Mouse (Mus musculus): Measurements from ENCODE around the gene Ahdc1. TPM values are rescaled to one million over a fixed set of nuclear protein-coding genes. Genes with fewer than 3 reads are reported as not detected.

The Ahdc1 gene
- polyA plus RNA-seq, 1 experiment from 2014 or later: 10.5 TPM

- Histone ChIP-seq H3K9me3 (ENCODE audit: control insufficient read depth, low read length) (no peaks in the 10 kb centered on the region), H3K4me3 (ENCODE audit: low read depth, low read length) (peak overlapping the region; percentile 30), H3K27me3 (ENCODE audit: control insufficient read depth, insufficient read depth, low read length) (0 out of 2 replicates have a peak, but pooled peaks cover 2% of the 10 kb centered on the region), H3K4me1 (ENCODE audit: control insufficient read depth, insufficient read depth, low read length) (peaks cover 33% of the 10 kb centered on the region), H3K36me3 (ENCODE audit: control insufficient read depth, insufficient read depth, low read length) (no peaks in the 10 kb centered on the region), H3K9ac (ENCODE audit: low read length) (0 out of 2 replicates have a peak overlapping the region, but pooled peaks have one; percentile 12), H3K4me2 (ENCODE audit: low read depth, severe bottlenecking) (peak overlapping the region; percentile 98), H3K27ac (replicated peaks; ENCODE audit: low read depth, low read length) (peak overlapping the region; percentile 47; the same call in 1 of the 2 replicates)
- DNase-seq (ENCODE audit: low spot score) (peak; percentile 45), ATAC-seq (ENCODE audit: insufficient number of reproducible peaks, low FRiP score, low TSS enrichment, low read depth) (no peak)
- 18% methylated on average over 3 of the region's 3 CpGs for WGBS
Measured at GRCm38 (mm10) chr4:133083991-133084861, 73.2 kb downstream of the Ahdc1 start.

DNA sequence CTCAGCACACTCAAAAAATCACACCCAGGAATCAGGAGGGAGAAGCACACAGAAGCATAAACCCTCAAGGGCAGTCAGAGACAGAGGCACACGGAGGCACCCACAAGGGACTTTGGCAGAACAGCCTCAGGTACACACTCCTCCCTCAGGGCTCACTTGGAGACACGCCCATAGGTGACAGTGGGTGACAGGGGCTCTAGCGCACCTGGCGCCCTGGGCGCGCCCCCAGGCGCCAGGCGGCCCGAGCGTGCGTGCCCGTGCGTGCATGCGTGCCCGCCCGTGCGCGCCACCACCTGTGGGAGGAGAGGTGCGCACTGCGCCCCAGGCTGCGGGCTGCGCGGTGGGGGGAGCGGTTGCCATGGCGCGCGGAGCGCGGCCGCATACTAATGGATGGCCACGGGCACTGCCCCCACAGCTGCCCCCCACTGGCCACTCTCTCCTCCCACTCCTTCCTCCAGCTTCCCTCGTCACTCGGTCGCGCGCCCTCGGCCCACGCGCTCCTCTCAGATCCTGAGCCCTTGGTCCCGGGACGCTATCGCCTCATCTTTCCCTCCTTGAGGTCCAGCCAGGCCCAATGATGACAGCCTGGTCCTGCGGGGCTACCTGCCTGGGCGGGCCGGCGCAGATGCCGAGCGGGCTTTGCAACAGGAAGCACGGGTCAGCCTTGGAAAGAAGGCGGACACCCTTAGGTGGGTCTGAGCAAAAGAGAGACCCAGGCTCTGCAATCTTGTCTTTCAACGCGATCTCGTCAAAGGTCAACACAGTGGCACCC is 74.1 kb downstream of the Ahdc1 start:
- peak overlapping the region; percentile 3 for H3K27ac ChIP-seq (replicated peaks; ENCODE audit: low read depth, low read length)

GRCm38 (mm10) chr4:133085783-133086342 is 74.8 kb downstream of the Ahdc1 start:
- H3K4me2 ChIP-seq (ENCODE audit: low read depth, severe bottlenecking): peak overlapping the region; percentile 98
- H3K36me3 ChIP-seq (ENCODE audit: control insufficient read depth, insufficient read depth, low read length): no peaks in the 10 kb centered on the region
- peaks cover 49% of the 10 kb centered on the region for H3K4me1 ChIP-seq (ENCODE audit: control insufficient read depth, insufficient read depth, low read length)
- peak overlapping the region; percentile 30; the same call in 1 of the 2 replicates for H3K4me3 ChIP-seq (ENCODE audit: low read depth, low read length)
- H3K9ac ChIP-seq (ENCODE audit: low read length): no peak overlapping the region
- 0 out of 2 replicates have a peak, but pooled peaks cover 2% of the 10 kb centered on the region for H3K27me3 ChIP-seq (ENCODE audit: control insufficient read depth, insufficient read depth, low read length)
- no peaks in the 10 kb centered on the region for H3K9me3 ChIP-seq (ENCODE audit: control insufficient read depth, low read length)
- H3K27ac ChIP-seq (replicated peaks; ENCODE audit: low read depth, low read length): no peak overlapping the region; the same call in 1 of the 2 replicates
- 10% methylated on average over 12 of the region's 12 CpGs for WGBS
- ATAC-seq (ENCODE audit: insufficient number of reproducible peaks, low FRiP score, low TSS enrichment, low read depth) (no peak), DNase-seq (ENCODE audit: low spot score) (no peak)

More for the DNA sequence above, 74.1 kb downstream of the Ahdc1 start:
- Histone ChIP-seq H3K4me1 (ENCODE audit: control insufficient read depth, insufficient read depth, low read length) (peaks cover 42% of the 10 kb centered on the region), H3K4me3 (ENCODE audit: low read depth, low read length) (peak overlapping the region; percentile 30), H3K27me3 (ENCODE audit: control insufficient read depth, insufficient read depth, low read length) (0 out of 2 replicates have a peak, but pooled peaks cover 2% of the 10 kb centered on the region), H3K36me3 (ENCODE audit: control insufficient read depth, insufficient read depth, low read length) (no peaks in the 10 kb centered on the region), H3K9me3 (ENCODE audit: control insufficient read depth, low read length) (no peaks in the 10 kb centered on the region), H3K4me2 (ENCODE audit: low read depth, severe bottlenecking) (peak overlapping the region; percentile 98), H3K9ac (ENCODE audit: low read length) (peak overlapping the region; percentile 18; the same call in 1 of the 2 replicates)
- ATAC-seq (ENCODE audit: insufficient number of reproducible peaks, low FRiP score, low TSS enrichment, low read depth) (no peak), DNase-seq (ENCODE audit: low spot score) (peak; percentile 68)
- WGBS: 1% methylated on average over 43 of the region's 53 CpGs

DNA sequence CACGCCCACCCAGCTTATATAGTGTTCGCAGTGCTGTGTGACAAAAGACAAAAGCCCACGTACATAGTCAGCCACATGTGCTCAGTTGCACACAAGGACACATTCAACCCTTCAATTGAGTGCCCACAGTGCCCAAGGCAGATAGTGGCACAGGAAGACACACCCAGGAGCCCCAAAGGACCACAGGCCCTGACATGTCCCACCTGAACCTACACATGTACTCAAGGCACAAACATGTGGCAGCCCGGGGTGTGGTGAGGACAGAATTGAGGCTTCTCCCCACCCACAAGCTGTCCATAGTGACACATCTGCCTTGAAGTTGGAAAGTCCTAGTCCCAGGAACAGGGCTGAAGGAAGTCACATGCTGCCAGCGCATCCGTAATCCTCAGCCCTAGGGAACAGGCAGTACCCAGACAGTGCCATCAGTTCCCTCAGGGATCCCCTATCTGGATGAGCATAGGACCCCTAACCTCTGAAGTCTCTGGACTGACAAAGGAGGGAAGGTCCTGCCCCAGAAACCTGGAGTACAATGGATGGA is 76.2 kb downstream of the Ahdc1 start:
- DNase-seq (ENCODE audit: low spot score): no peak
- no peaks in the 10 kb centered on the region for H3K36me3 ChIP-seq (ENCODE audit: control insufficient read depth, insufficient read depth, low read length)
- no peaks in the 10 kb centered on the region for H3K9me3 ChIP-seq (ENCODE audit: control insufficient read depth, low read length)
- WGBS: 91% methylated on average over 6 of the region's 6 CpGs
- peaks cover 62% of the 10 kb centered on the region for H3K4me1 ChIP-seq (ENCODE audit: control insufficient read depth, insufficient read depth, low read length)
- no peak overlapping the region for H3K4me3 ChIP-seq (ENCODE audit: low read depth, low read length)
- H3K9ac ChIP-seq (ENCODE audit: low read length): no peak overlapping the region; the same call in 1 of the 2 replicates
- 0 out of 2 replicates have a peak, but pooled peaks cover 2% of the 10 kb centered on the region for H3K27me3 ChIP-seq (ENCODE audit: control insufficient read depth, insufficient read depth, low read length)
- ATAC-seq (ENCODE audit: insufficient number of reproducible peaks, low FRiP score, low TSS enrichment, low read depth): no peak
- H3K27ac ChIP-seq (replicated peaks; ENCODE audit: low read depth, low read length): no peak overlapping the region
- no peak overlapping the region for H3K4me2 ChIP-seq (ENCODE audit: low read depth, severe bottlenecking)

DNA sequence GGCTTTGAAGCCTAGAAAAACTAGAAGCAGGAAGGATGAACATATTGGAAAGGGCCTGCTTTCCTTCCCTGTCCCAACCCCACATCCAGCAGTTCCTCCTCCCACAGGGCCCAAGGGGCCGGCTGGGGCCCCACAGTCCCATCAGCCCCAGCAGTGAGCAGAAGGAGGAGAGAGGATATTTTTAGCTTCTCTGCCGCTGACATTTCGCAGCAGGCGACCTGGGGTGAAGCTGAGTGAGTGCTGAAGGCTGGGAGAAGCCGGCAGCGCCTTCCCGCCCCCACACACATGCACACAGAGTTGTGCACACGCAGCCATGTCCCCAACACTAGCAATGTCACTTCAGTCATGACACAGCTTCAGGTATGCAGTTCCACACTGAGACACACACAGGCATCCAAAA is 76.8 kb downstream of the Ahdc1 start:
- 40% methylated on average over 8 of the region's 8 CpGs for WGBS
- ATAC-seq (ENCODE audit: insufficient number of reproducible peaks, low FRiP score, low TSS enrichment, low read depth) (no peak), DNase-seq (ENCODE audit: low spot score) (no peak)
- Histone ChIP-seq H3K27ac (replicated peaks; ENCODE audit: low read depth, low read length) (0 out of 2 replicates have a peak overlapping the region, but pooled peaks have one; percentile 14), H3K4me2 (ENCODE audit: low read depth, severe bottlenecking) (no peak overlapping the region), H3K9me3 (ENCODE audit: control insufficient read depth, low read length) (no peaks in the 10 kb centered on the region), H3K4me3 (ENCODE audit: low read depth, low read length) (no peak overlapping the region), H3K9ac (ENCODE audit: low read length) (peak overlapping the region; percentile 22; the same call in 1 of the 2 replicates), H3K36me3 (ENCODE audit: control insufficient read depth, insufficient read depth, low read length) (no peaks in the 10 kb centered on the region), H3K27me3 (ENCODE audit: control insufficient read depth, insufficient read depth, low read length) (0 out of 2 replicates have a peak, but pooled peaks cover 2% of the 10 kb centered on the region), H3K4me1 (ENCODE audit: control insufficient read depth, insufficient read depth, low read length) (peaks cover 68% of the 10 kb centered on the region)

- H3K9ac ChIP-seq (ENCODE audit: low read length): no peak overlapping the region; the same call in 1 of the 2 replicates
- no peak overlapping the region; the same call in 1 of the 2 replicates for H3K27ac ChIP-seq (replicated peaks; ENCODE audit: low read depth, low read length)
- ATAC-seq (ENCODE audit: insufficient number of reproducible peaks, low FRiP score, low TSS enrichment, low read depth): no peak
- H3K4me3 ChIP-seq (ENCODE audit: low read depth, low read length): no peak overlapping the region
- H3K4me1 ChIP-seq (ENCODE audit: control insufficient read depth, insufficient read depth, low read length): peaks cover 69% of the 10 kb centered on the region
- WGBS: 86% methylated on average over 9 of the region's 9 CpGs
- no peak for DNase-seq (ENCODE audit: low spot score)
- no peaks in the 10 kb centered on the region for H3K9me3 ChIP-seq (ENCODE audit: control insufficient read depth, low read length)
- no peaks in the 10 kb centered on the region for H3K36me3 ChIP-seq (ENCODE audit: control insufficient read depth, insufficient read depth, low read length)
- no peak overlapping the region for H3K4me2 ChIP-seq (ENCODE audit: low read depth, severe bottlenecking)
- H3K27me3 ChIP-seq (ENCODE audit: control insufficient read depth, insufficient read depth, low read length): 0 out of 2 replicates have a peak, but pooled peaks cover 2% of the 10 kb centered on the region
Measured at GRCm38 (mm10) chr4:133089319-133089718, 78.3 kb downstream of the Ahdc1 start.

- Histone ChIP-seq H3K4me3 (ENCODE audit: low read depth, low read length) (no peak overlapping the region), H3K27me3 (ENCODE audit: control insufficient read depth, insufficient read depth, low read length) (0 out of 2 replicates have a peak, but pooled peaks cover 2% of the 10 kb centered on the region), H3K4me2 (ENCODE audit: low read depth, severe bottlenecking) (no peak overlapping the region; the same call in 1 of the 2 replicates), H3K4me1 (ENCODE audit: control insufficient read depth, insufficient read depth, low read length) (peaks cover 67% of the 10 kb centered on the region), H3K9ac (ENCODE audit: low read length) (no peak overlapping the region; the same call in 1 of the 2 replicates), H3K9me3 (ENCODE audit: control insufficient read depth, low read length) (no peaks in the 10 kb centered on the region), H3K36me3 (ENCODE audit: control insufficient read depth, insufficient read depth, low read length) (no peaks in the 10 kb centered on the region), H3K27ac (replicated peaks; ENCODE audit: low read depth, low read length) (peak overlapping the region; percentile 83)
- 69% methylated on average over 4 of the region's 4 CpGs for WGBS
- DNase-seq (ENCODE audit: low spot score) (no peak), ATAC-seq (ENCODE audit: insufficient number of reproducible peaks, low FRiP score, low TSS enrichment, low read depth) (no peak)
Measured at GRCm38 (mm10) chr4:133089802-133090201, 78.7 kb downstream of the Ahdc1 start.

All from limb, embryonic 11.5 days (tissue).